ENCODE assay signal across 16 mouse cellular contexts in the genomic region with DNA sequence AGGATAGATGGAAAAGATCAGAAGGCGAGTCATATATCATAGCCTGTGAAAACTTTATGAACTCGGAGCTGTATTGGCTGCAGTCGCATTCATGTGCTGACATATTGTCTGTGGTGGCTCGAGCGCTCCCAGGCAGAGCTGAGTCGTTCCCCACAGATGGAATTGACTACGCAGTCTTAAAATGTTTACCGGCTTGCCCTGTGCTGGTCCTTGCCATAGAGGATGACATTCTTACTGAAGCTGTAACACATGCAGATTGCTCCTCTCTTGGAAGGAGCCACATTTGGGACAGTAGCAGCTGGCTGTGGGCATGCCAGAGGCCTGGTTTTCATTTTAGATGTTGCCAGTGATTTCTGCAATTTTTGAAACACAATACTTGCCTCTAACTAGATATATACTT. TPM values are rescaled to one million over a fixed set of nuclear protein-coding genes. Genes with fewer than 3 reads are reported as not detected.
DNase-seq lines count a peak whose midpoint lies in the region; ATAC-seq and TF ChIP-seq lines count a peak whose summit lies in the region.
"Had no signal": no experiment of that assay in that cellular context is flagged by ENCODE, and none has a peak within 500 bp of the region (broad histone marks: within the 10 kb centered on the region; RNA-seq: fewer than 3 reads in every experiment).

No protein-coding gene starts in this region.

- no peaks in the 10 kb centered on the region for H3K36me3 ChIP-seq in embryonic facial prominence, embryonic 11.5 days (replicated peaks; ENCODE audit: control insufficient read depth, insufficient read depth, low read depth, low read length)
- H3K36me3 ChIP-seq in embryonic facial prominence, embryonic 10.5 days (replicated peaks): peaks cover 16% of the 10 kb centered on the region
- no peaks in the 10 kb centered on the region for H3K36me3 ChIP-seq in limb, embryonic 11.5 days (ENCODE audit: control insufficient read depth, insufficient read depth, low read length)
- H3K36me3 ChIP-seq: heart, embryonic 15.5 days; liver, embryonic 12.5 days; midbrain, embryonic 15.5 days had no signal

- H3K27ac ChIP-seq in embryonic facial prominence, embryonic 11.5 days (replicated peaks; ENCODE audit: low read depth, low read length): no peak overlapping the region
- H3K27ac ChIP-seq in embryonic facial prominence, embryonic 10.5 days (replicated peaks): no peak overlapping the region; the same call in 1 of the 2 replicates
- H3K27ac ChIP-seq in limb, embryonic 11.5 days (replicated peaks; ENCODE audit: low read depth, low read length): no peak overlapping the region
- H3K27ac ChIP-seq: heart, adult 2 months; heart, embryonic 15.5 days; liver, embryonic 12.5 days; midbrain, embryonic 15.5 days had no signal

- H3K9me3 ChIP-seq in embryonic facial prominence, embryonic 11.5 days (replicated peaks; ENCODE audit: control insufficient read depth, low read length): no peaks in the 10 kb centered on the region
- no peaks in the 10 kb centered on the region for H3K9me3 ChIP-seq in embryonic facial prominence, embryonic 10.5 days
- no peaks in the 10 kb centered on the region for H3K9me3 ChIP-seq in limb, embryonic 11.5 days (ENCODE audit: control insufficient read depth, low read length)
- H3K9me3 ChIP-seq: heart, embryonic 15.5 days; liver, embryonic 12.5 days; midbrain, embryonic 15.5 days had no signal

- H3K9ac ChIP-seq in embryonic facial prominence, embryonic 11.5 days (replicated peaks; ENCODE audit: low read length): no peak overlapping the region
- H3K9ac ChIP-seq in limb, embryonic 11.5 days (ENCODE audit: low read length): no peak overlapping the region
- H3K9ac ChIP-seq: forebrain, postnatal 0 days; heart, embryonic 15.5 days; liver, embryonic 12.5 days; midbrain, embryonic 15.5 days had no signal

- WGBS in embryonic facial prominence, embryonic 11.5 days: 69% methylated on average over 8 of the region's 8 CpGs
- 83% methylated on average over 8 of the region's 8 CpGs for WGBS in embryonic facial prominence, embryonic 10.5 days
- WGBS in limb, embryonic 11.5 days: 45% methylated on average over 8 of the region's 8 CpGs
- WGBS in lung, adult 2 months: 85% methylated on average over 8 of the region's 8 CpGs

- TF ChIP-seq CTCF in lung, adult 2 months (IDR thresholded peaks at IDR 0.05; ENCODE audit: insufficient read depth, low read length): no peak

- peak; percentile 38 for DNase-seq in embryonic facial prominence, embryonic 11.5 days (ENCODE audit: low spot score)
- DNase-seq in embryonic facial prominence, embryonic 10.5 days (ENCODE audit: low spot score): no peak
- peak; percentile 20 for DNase-seq in 3134 (ENCODE audit: extremely low read depth, insufficient read length, low spot score)
- DNase-seq in adipocyte (ENCODE audit: low spot score): peak; percentile 44
- peak; percentile 41 for DNase-seq in limb, embryonic 11.5 days (ENCODE audit: low spot score)
- DNase-seq in spleen, adult 18-20 months: no peak
- DNase-seq in gastrocnemius, postnatal 36 days: no peak
- DNase-seq in lung, adult 2 months: no peak
- DNase-seq: cerebellum, adult 2 months; forebrain, postnatal 0 days; heart, adult 2 months; kidney, postnatal 4 days had no signal

- H3K4me3 ChIP-seq in embryonic facial prominence, embryonic 11.5 days (ENCODE audit: low read depth, low read length): no peak overlapping the region
- no peak overlapping the region for H3K4me3 ChIP-seq in embryonic facial prominence, embryonic 10.5 days
- no peak overlapping the region for H3K4me3 ChIP-seq in limb, embryonic 11.5 days (ENCODE audit: low read depth, low read length)
- H3K4me3 ChIP-seq in lung, adult 2 months (replicated peaks; ENCODE audit: extremely low read depth, low read depth, low read length): no peak overlapping the region
- H3K4me3 ChIP-seq: heart, adult 2 months; heart, embryonic 15.5 days; liver, embryonic 12.5 days; midbrain, embryonic 15.5 days had no signal

- H3K27me3 ChIP-seq in embryonic facial prominence, embryonic 11.5 days (ENCODE audit: control insufficient read depth, insufficient read depth, low read length): no peaks in the 10 kb centered on the region
- no peaks in the 10 kb centered on the region for H3K27me3 ChIP-seq in embryonic facial prominence, embryonic 10.5 days (replicated peaks; ENCODE audit: low read depth, poor library complexity, severe bottlenecking)
- no peaks in the 10 kb centered on the region for H3K27me3 ChIP-seq in limb, embryonic 11.5 days (ENCODE audit: control insufficient read depth, insufficient read depth, low read length)
- H3K27me3 ChIP-seq: heart, embryonic 15.5 days; midbrain, embryonic 15.5 days had no signal

- no peak overlapping the region for H3K4me2 ChIP-seq in embryonic facial prominence, embryonic 11.5 days (ENCODE audit: low read depth, low read length)
- no peak overlapping the region; the same call in 1 of the 2 replicates for H3K4me2 ChIP-seq in limb, embryonic 11.5 days (ENCODE audit: low read depth, severe bottlenecking)
- H3K4me2 ChIP-seq: heart, embryonic 15.5 days; liver, embryonic 12.5 days; midbrain, embryonic 15.5 days had no signal

- intact Hi-C loops in gastrocnemius, postnatal 36 days (cut with DNase I): loop anchor here (10.0 kb wide), 1 partner anchor 58 kb away; no protein-coding TSS in a partner anchor

- no peak for ATAC-seq in embryonic facial prominence, embryonic 11.5 days (replicated peaks; ENCODE audit: insufficient number of reproducible peaks, low FRiP score, low TSS enrichment, low read depth)
- no peak for ATAC-seq in limb, embryonic 11.5 days (ENCODE audit: insufficient number of reproducible peaks, low FRiP score, low TSS enrichment, low read depth)
- ATAC-seq: forebrain, postnatal 0 days; inflammation-experienced regulatory T-cells, adult 6 months; liver, embryonic 12.5 days; midbrain, embryonic 15.5 days had no signal

- no peak for TF ChIP-seq POLR2A in lung, adult 2 months (IDR thresholded peaks at IDR 0.05; ENCODE audit: borderline replicate concordance, extremely low read depth, low read depth, low read length)

- no peaks in the 10 kb centered on the region for H3K4me1 ChIP-seq in embryonic facial prominence, embryonic 11.5 days (ENCODE audit: control insufficient read depth, insufficient read depth, low read length)
- peaks cover 62% of the 10 kb centered on the region for H3K4me1 ChIP-seq in embryonic facial prominence, embryonic 10.5 days
- peaks cover 11% of the 10 kb centered on the region for H3K4me1 ChIP-seq in limb, embryonic 11.5 days (ENCODE audit: control insufficient read depth, insufficient read depth, low read length)
- H3K4me1 ChIP-seq in lung, adult 2 months (ENCODE audit: control insufficient read depth, insufficient read depth, low read length): peaks cover 15% of the 10 kb centered on the region

RNA-seq across cellular contexts. Expression of gene Plod2, which starts 4.4 kb away (rescaled TPM):
- 49.1 and 58.1 TPM in 2 replicates for polyA plus RNA-seq in embryonic facial prominence, embryonic 11.5 days (2014; fragmentation: Nextera tagmentation; extraction: Ambion mirVana)
- polyA plus RNA-seq in embryonic facial prominence, embryonic 10.5 days (2016; fragmentation: Nextera tagmentation; extraction: Ambion mirVana): 29.8 and 29.9 TPM in 2 replicates
- polyA plus RNA-seq in limb, embryonic 11.5 days (2014; fragmentation: Nextera tagmentation; extraction: Ambion mirVana): 47.8 and 48.9 TPM in 2 replicates
- 1 to 10 TPM; 2.6 to 3.6 TPM for total RNA-seq in gastrocnemius, postnatal 36 days (2021)
- 9.9 and 15.4 TPM in 2 replicates for polyA plus RNA-seq in lung, adult 2 months (2012; rRNA removed)

Comparison
In these comparisons a context has a peak if more than half of its experiments do, and no peak if none do; other contexts are left out.
1. DNase-seq: peak in embryonic facial prominence, embryonic 11.5 days (single experiment), 3134 (single experiment), adipocyte (single experiment) and limb, embryonic 11.5 days (single experiment); none in embryonic facial prominence, embryonic 10.5 days (single experiment), spleen, adult 18-20 months (0 of 2), gastrocnemius, postnatal 36 days (0 of 2) and lung, adult 2 months (single experiment).